Mouse (Mus musculus) brown adipose tissue, adult 24 weeks (tissue): ENCODE measurements around the gene Ms4a18. TPM values are rescaled to one million over a fixed set of nuclear protein-coding genes. Genes with fewer than 3 reads are reported as not detected.

Experiments used
- H3K27ac ChIP-seq: fragments of 200-500 bp; replicated peaks from 2 replicates; pipeline ENCODE4 v1.5.1; 2012; ENCODE audit warnings: low read depth, mild to moderate bottlenecking, low read length
- H3K4me1 ChIP-seq: fragments of 200-500 bp; 2 replicates; pipeline ENCODE4 v1.6.1; 2012; ENCODE audit warnings: low read length, mixed read lengths; ENCODE audit not compliant: control insufficient read depth, insufficient read depth, insufficient read length
- H3K4me3 ChIP-seq: fragments of 200-500 bp; 2 replicates; pipeline ENCODE4 v1.5.1; 2012; ENCODE audit warnings: low read depth, mild to moderate bottlenecking, low read length, moderate library complexity; ENCODE audit not compliant: insufficient read depth
- polyA plus RNA-seq: library from polyadenylated mRNA; stranded (reverse); fragments of >200 nt; gene quantifications from 2 replicates; pipeline ENCODE4 v1.2.4, GENCODE M21; 2012; ENCODE audit not compliant: missing spikeins, insufficient read depth, insufficient read length

Ms4a18 gene
- polyA plus RNA-seq, 1 experiment, result not detected

DNA sequence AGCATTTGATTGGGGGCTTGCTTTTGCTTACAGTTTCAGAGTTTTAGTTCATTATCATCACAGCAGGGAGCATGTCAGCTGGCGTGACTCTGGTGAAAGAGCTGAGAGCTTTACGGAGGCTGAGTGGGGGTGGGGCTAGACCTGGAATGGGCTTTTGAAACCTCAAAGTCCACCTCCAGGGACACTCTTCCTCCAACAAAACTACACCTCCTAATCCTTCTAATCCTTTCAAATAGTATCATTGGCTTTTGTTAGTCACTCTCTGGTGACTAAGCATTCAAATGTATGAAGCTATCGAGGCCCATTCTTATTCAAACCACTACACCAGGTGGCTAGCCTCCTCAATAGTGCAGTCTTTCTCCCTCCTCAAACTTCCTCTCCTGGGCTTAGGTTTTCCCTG, 45.2 kb downstream of the Ms4a18 start:
- H3K4me3 ChIP-seq, result no peak overlapping the region
- H3K4me1 ChIP-seq, result no peaks in the 10 kb centered on the region
- H3K27ac ChIP-seq, result no peak overlapping the region

DNA sequence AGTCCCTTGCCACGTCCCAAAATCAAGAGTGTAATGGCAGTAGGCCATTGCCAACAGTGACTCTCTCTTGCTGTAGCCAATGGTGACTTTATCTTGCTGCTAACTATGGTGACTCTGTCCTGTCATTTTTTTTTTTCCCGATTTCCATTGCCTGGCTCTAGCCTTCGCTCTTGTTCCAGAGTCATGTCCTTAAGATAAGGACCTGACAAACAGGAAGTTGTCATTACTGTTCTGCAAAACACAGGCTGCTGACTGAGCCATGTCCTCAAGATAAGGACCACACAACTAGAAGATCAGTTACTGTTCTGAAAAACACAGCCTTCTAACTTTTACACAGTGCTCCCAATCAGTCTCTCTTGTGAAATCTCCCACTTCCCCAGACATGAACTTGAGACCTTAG, 47.4 kb downstream of the Ms4a18 start:
- H3K4me3 ChIP-seq, result no peak overlapping the region
- no peak overlapping the region for H3K27ac ChIP-seq
- no peaks in the 10 kb centered on the region for H3K4me1 ChIP-seq

DNA sequence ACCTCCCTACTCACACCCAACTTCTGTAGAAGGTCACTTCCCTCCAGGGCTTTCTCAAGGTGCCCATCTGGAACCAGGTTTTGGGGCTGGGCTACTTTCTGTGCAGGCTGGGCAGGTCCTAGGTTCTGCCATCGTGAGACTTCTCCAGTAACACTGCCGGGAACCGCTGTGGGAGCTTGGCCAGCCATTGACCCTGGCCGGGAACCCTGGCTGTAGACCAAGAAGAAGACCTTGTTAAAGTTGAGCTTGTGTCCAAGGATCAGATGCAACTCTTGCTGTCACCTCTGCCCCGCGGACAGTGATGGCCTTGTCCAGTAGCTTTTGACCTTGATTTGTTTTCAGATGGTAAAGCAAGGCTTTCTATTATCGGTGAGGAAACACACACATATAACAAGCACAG, 49.3 kb downstream of the Ms4a18 start:
- Histone ChIP-seq H3K4me1 (no peaks in the 10 kb centered on the region), H3K4me3 (no peak overlapping the region), H3K27ac (no peak overlapping the region)

DNA sequence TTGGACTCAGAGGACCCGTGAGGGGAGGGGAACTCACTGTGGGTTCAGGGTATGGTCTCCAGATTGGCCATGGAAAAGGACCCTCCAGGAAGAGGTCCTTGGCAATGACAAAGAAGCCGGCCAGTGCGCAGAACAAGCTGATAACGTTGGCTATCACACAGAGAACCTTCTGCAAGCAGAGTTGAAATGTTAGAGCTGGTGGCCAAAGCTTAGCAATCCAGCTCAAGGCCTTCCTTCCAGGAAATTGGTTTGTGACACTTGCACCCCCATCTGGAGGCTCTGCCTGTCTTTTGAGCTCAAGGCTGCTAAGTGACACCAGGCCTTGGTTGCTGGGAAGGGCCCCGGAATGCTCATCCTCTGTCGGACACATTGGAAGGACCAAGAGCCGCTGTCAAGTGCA, 52.1 kb downstream of the Ms4a18 start:
- Histone ChIP-seq H3K27ac (no peak overlapping the region), H3K4me1 (no peaks in the 10 kb centered on the region), H3K4me3 (no peak overlapping the region)

DNA sequence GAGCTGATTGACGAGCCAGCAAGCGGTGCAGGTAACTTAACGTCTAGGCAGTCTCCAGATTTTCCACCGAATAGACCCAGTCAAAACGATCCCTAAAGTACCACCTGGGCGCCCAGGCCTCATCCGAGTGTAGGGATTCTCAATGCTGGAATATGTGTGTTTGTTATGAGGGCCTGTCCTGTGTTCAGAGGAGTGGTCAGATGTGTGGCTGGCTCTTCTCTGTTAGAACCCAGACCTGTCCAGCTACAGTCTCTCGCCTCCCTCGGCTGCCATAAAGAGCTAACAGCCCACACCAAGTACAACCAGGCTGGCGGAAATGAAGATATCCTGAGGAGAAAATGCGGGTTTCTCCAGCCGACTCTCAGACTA, 57.9 kb downstream of the Ms4a18 start:
- Histone ChIP-seq H3K27ac (no peak overlapping the region), H3K4me3 (no peak overlapping the region), H3K4me1 (no peaks in the 10 kb centered on the region)

DNA sequence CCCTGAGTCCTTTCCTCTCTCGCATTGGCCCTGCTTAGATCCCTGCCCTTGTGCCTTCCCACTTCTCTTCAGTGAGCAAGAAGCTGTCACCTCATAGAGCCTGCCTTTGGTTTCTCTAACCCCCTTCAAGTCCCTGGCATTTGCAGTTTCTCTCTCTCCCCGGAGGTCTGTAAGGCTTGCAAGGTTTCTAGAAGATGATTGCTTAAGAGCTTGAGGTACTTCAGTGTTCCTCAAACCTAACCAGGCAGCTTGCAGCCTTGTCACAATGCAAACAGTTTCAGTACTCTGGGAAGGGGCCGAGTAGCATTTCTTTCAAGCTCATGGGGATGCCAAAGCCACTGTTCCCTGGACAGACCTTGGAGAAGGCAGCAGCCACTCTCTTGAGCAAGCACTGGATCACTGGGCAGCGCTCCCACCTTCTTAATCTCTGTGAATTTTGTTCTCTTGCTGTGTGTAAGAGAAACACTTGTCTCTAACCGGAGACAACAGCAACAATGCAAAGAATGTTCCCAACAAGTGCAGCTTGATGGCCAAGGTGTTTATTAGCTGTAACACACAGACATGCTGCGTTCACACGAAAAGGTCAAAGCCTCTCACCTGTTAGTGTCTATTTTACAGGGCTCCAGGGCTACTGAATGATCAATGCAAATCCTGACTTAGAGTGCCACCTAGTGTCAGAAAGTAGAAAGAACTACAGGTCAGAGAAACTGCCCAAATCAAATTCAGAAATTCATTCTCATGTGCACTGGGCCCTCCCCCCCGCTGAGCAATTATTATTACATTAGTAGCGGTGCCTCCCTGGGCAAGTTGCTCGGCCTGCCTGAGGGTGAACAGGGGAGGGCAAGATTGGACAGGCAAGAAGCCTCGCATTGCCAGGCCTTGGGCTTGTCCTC, 58.5 kb downstream of the Ms4a18 start:
- Histone ChIP-seq H3K27ac (no peak overlapping the region), H3K4me1 (no peaks in the 10 kb centered on the region), H3K4me3 (no peak overlapping the region)

DNA sequence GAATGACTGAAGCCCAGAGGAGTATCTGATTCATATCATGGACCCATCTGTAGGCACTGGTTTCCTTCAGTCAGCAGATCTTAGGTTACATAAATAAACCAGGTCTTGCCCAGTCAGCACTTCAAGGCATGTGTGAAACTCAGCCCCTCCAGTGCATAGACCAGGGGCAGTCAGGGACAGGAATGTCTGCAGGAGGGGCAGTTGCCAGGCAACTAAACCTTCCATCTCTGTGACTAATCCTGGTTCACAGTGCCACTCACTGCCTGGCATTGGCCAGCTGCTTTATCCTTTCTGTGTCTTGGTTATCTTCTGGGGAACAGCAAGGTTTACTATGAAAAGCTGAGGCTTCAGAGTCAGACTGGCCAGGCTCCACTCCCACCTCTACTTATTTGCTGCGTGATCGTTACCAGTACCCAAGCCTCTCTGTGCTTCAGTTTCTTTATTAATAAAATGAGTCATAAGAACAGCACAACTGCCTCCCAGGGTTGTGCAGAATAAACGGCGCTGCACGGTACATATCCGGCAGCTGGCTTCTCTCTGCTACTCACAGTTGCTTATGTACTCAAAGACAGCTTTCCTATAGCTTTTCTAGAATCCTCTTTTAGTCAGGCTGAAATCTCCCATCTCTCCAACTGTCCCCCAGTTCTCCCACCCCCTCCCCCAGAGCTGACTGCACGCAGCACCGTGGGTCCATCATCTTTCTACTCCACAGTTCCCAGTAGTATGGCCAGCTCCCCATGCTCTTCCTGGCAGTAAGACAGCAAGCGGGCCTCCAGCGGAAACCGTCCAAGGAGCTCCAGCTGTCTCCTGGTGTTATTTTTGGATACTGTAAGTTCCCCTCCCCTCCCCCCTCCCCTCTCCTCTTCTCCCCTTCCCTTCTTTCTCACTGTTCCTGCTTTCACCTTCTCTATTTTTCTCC, 65.6 kb downstream of the Ms4a18 start:
- 0 out of 2 replicates have a peak, but pooled peaks cover 7% of the 10 kb centered on the region for H3K4me1 ChIP-seq
- H3K4me3 ChIP-seq, result no peak overlapping the region
- H3K27ac ChIP-seq, result no peak overlapping the region

DNA sequence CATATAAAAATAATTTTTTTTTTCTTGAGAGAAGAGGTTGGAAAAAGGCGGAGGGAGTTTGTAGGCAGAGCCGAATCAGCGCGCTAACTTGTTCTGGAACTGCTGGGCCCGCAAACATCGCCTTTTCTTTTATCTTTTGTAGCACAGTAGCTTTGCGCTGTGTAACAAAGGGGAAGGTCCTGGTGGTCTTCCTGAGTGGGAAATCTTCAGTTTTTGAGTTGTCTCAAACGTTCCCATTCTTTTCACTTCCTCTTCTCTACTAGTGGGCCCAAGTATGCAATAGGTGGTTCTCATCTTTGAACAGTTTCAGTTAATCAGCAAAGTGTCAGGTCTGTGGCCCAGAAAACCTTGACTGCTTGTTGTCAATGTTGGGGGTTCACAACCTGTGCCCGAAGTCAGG, 68.3 kb downstream of the Ms4a18 start:
- H3K27ac ChIP-seq, result no peak overlapping the region
- peak overlapping the region; percentile 48 for H3K4me3 ChIP-seq
- 0 out of 2 replicates have a peak, but pooled peaks cover 7% of the 10 kb centered on the region for H3K4me1 ChIP-seq

DNA sequence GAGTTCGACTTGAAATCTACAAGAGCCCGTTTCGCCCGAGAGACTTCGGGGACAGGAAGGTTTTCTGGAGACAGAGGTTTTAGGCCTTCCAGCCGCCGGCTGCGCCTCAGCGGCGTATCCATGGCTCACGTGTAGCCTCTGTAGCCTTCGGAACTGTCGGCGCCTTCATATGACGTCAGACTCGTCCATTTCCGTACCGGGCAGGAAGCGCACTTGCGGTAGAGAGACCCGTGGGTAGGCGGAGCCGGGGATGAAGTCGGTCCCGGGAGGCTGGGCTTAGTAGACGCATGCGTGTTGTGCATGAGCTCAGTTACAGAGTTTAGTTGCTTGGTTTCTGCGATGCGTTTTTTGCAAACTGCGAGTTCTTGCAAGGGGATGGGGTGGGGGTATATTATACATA, 68.7 kb downstream of the Ms4a18 start, which contains the start of gene Ccdc86:
Gene Ccdc86, minus strand, starts transcription at position 155 of the 400 bp plus-strand sequence.
- H3K4me1 ChIP-seq, result 0 out of 2 replicates have a peak, but pooled peaks cover 7% of the 10 kb centered on the region
- peak within 1 kb of the TSS; percentile 94 for H3K4me3 ChIP-seq
- 0 out of 2 replicates have a peak within 1 kb of the TSS, but pooled peaks have one; percentile 30 for H3K27ac ChIP-seq

DNA sequence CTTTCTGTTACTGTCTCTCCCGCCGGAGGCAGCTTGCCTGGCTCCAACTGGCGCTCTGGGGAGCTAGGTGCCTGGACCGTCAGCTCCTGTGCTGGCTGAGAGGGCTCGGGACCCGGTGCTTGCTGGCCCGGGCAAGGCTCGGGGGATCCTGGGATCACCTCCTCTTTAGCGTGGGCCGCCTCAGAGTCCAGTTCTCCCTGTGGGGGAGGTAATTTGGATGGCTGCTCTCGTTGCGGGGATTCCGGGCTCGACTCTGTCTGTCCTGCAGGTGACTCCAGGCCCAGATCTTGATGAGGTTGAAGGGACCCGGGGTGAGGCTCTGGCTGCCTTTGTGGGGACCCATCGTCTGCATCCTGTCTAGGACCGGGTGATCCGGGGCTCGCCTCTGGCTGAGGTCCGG, 69.4 kb downstream of the Ms4a18 start:
- Histone ChIP-seq H3K4me3 (peak overlapping the region; percentile 94), H3K27ac (no peak overlapping the region), H3K4me1 (0 out of 2 replicates have a peak, but pooled peaks cover 7% of the 10 kb centered on the region)

DNA sequence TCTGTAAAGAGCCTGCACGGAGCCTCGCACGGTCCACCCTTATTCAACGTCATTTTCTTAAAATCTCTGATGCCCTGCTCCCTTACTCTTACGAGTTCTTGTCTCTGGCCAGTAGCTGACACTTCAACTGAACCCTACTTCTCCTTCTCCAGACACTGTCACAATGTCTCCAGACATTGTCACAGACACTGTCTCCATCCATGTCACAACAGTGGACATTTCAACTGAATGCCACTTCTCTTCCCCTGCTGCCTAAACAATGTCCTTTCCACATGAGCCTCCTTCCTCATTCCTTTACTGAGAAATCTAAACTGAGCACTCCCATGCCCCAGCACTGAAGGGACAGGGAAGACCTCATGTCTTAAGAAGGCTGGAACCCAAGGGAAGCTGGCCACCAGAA, 70.6 kb downstream of the Ms4a18 start:
- Histone ChIP-seq H3K4me3 (peak overlapping the region; percentile 5; the same call in 1 of the 2 replicates), H3K27ac (no peak overlapping the region), H3K4me1 (0 out of 2 replicates have a peak, but pooled peaks cover 7% of the 10 kb centered on the region)

Other genes with a start within 250 kb of the Ms4a18 start
- not detected in 2 replicates for gene Cd6, start 188.0 kb downstream of the Ms4a18 start, polyA plus RNA-seq
- gene Slc15a3, start 178.3 kb downstream of the Ms4a18 start, polyA plus RNA-seq, result 2.1 and 2.4 TPM in 2 replicates
- gene Tmem132a, start 148.1 kb downstream of the Ms4a18 start, polyA plus RNA-seq, result 1.7 and 2.1 TPM in 2 replicates
- 75.1 and 80.3 TPM in 2 replicates for gene Tmem109, start 136.0 kb downstream of the Ms4a18 start, polyA plus RNA-seq
- gene Prpf19, start 122.8 kb downstream of the Ms4a18 start, polyA plus RNA-seq, result 64.9 and 65.6 TPM in 2 replicates
- not detected in 2 replicates for gene Zp1, start 97.4 kb downstream of the Ms4a18 start, polyA plus RNA-seq
- not detected in 2 replicates for gene Ptgdr2, start 80.9 kb downstream of the Ms4a18 start, polyA plus RNA-seq
- 3.8 and 4.0 TPM in 2 replicates for gene Ccdc86, start 68.8 kb downstream of the Ms4a18 start, polyA plus RNA-seq
- gene Ms4a10, start 43.4 kb downstream of the Ms4a18 start, polyA plus RNA-seq, result not detected in 2 replicates
- not detected in 2 replicates for gene Ms4a15, start 24.8 kb downstream of the Ms4a18 start, polyA plus RNA-seq
- gene Ms4a8a, start 63.1 kb upstream of the Ms4a18 start, polyA plus RNA-seq, result 1.4 and 2.8 TPM in 2 replicates
- gene 1700017D01Rik, start 112.8 kb upstream of the Ms4a18 start, polyA plus RNA-seq, result not detected in 2 replicates
- gene 1700025F22Rik, start 147.3 kb upstream of the Ms4a18 start, polyA plus RNA-seq, result not detected in 2 replicates
- not detected in 2 replicates for gene Ms4a13, start 178.7 kb upstream of the Ms4a18 start, polyA plus RNA-seq
- not detected in 2 replicates for gene Ms4a12, start 214.4 kb upstream of the Ms4a18 start, polyA plus RNA-seq
- 0.32 and 0.75 TPM in 2 replicates for gene Ms4a1, start 248.2 kb upstream of the Ms4a18 start, polyA plus RNA-seq